Mouse (Mus musculus) gastrocnemius, postnatal 4 days (tissue): ENCODE measurements at regions not wholly inside any gene's neighbourhood (a gene's known extent, or its start where the extent isn't known, plus 50 kb on each side); places are given as distances from the start of the nearest gene placed in this dataset.
A peak's percentile ranks its signal among the peaks of the same experiment; 100 is the strongest.

Experiments used
- DNase-seq, 2 experiments: peaks; one replicate each; pipeline ENCODE4 v3.0.0; 2021 to 2022; ENCODE audit warnings: low spot score in 2 of 2, mixed read lengths in 2 of 2

- no peak for DNase-seq
Observed at GRCm38 (mm10) chr3:99447361-99447760, 207.2 kb downstream of the Tbx15 start.

GRCm38 (mm10) chr3:99447813-99448212 lies 207.6 kb downstream of the Tbx15 start:
- DNase-seq = no peak

GRCm38 (mm10) chr3:99459036-99459863 lies 219.1 kb downstream of the Tbx15 start:
- DNase-seq = peak in 1 of 2 experiments; percentile 10

- DNase-seq = no peak
Observed at GRCm38 (mm10) chr3:99499980-99500379, 259.8 kb downstream of the Tbx15 start.

- DNase-seq = no peak
Observed at GRCm38 (mm10) chr3:99504772-99505171, 264.6 kb downstream of the Tbx15 start.

GRCm38 (mm10) chr3:99512250-99512649 lies 272.1 kb downstream of the Tbx15 start:
- no peak for DNase-seq

GRCm38 (mm10) chr3:99512933-99513332 lies 272.8 kb downstream of the Tbx15 start:
- no peak for DNase-seq

GRCm38 (mm10) chr3:99515751-99516150 lies 275.6 kb downstream of the Tbx15 start:
- no peak for DNase-seq

GRCm38 (mm10) chr3:99560917-99561316 lies 320.7 kb downstream of the Tbx15 start:
- no peak for DNase-seq

GRCm38 (mm10) chr3:99573335-99573976 lies 311.8 kb upstream of the Spag17 start:
- DNase-seq = no peak

GRCm38 (mm10) chr3:99573977-99574373 lies 311.2 kb upstream of the Spag17 start:
- no peak for DNase-seq

- DNase-seq = no peak
Observed at GRCm38 (mm10) chr3:99602679-99603078, 282.5 kb upstream of the Spag17 start.

- DNase-seq = no peak
Observed at GRCm38 (mm10) chr3:99632309-99632708, 252.9 kb upstream of the Spag17 start.

GRCm38 (mm10) chr3:99641343-99642106 lies 243.7 kb upstream of the Spag17 start:
- DNase-seq = no peak

GRCm38 (mm10) chr3:99644910-99645309 lies 240.3 kb upstream of the Spag17 start:
- no peak for DNase-seq

- DNase-seq = no peak
Observed at GRCm38 (mm10) chr3:99645318-99645717, 239.9 kb upstream of the Spag17 start.

- no peak for DNase-seq
Observed at GRCm38 (mm10) chr3:99657617-99658016, 227.6 kb upstream of the Spag17 start.

- no peak for DNase-seq
Observed at GRCm38 (mm10) chr3:99663783-99664182, 221.4 kb upstream of the Spag17 start.

- no peak for DNase-seq
Observed at GRCm38 (mm10) chr3:99665363-99665762, 219.8 kb upstream of the Spag17 start.

- DNase-seq = no peak
Observed at GRCm38 (mm10) chr3:99665902-99666768, 219.1 kb upstream of the Spag17 start.

GRCm38 (mm10) chr3:99674145-99674544 lies 211.1 kb upstream of the Spag17 start:
- DNase-seq = no peak
